Mouse (Mus musculus): Measurements from ENCODE around the gene Tctn1. TPM values are rescaled to one million over a fixed set of nuclear protein-coding genes. Genes with fewer than 3 reads are reported as not detected.
A peak's percentile ranks its signal among the peaks of the same experiment; 100 is the strongest.

Gene Tctn1
- polyA plus RNA-seq, 1 experiment from 2014 or later, result 4.8 TPM

DNA sequence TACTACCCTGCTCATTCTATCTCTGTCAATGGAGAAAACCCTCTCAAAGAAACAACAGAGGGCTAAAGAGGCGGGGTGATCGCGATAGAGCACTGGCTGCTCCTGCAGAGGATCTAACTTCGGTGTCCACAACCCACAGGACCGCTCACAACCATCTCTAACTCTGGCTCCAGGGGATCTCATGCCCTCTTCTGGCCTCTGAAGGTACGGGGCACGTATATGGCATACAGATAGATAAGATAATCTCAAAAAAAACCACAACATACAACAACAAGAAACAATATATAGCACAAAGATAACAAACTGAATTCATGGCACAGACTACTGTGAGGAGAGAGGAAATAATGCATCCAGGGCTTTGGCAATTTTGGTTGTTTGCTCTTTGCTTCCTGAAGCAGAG lies 2.2 kb downstream of the Tctn1 start:
- H3K36me3 ChIP-seq (ENCODE audit: control insufficient read depth, insufficient read depth), result peaks cover 4% of the 10 kb centered on the region; the same call in 1 of the 2 replicates
- no peak overlapping the region for H3K4me2 ChIP-seq (ENCODE audit: low read length)
- H3K9ac ChIP-seq (replicated peaks; ENCODE audit: low read depth, low read length), result no peak overlapping the region
- H3K27me3 ChIP-seq (replicated peaks; ENCODE audit: control insufficient read depth, insufficient read depth, low read length), result no peaks in the 10 kb centered on the region
- no peaks in the 10 kb centered on the region for H3K9me3 ChIP-seq (ENCODE audit: control insufficient read depth, low read length)
- ATAC-seq, result no peak
- WGBS, result 68% methylated on average over 7 of the region's 7 CpGs
- H3K4me3 ChIP-seq (replicated peaks; ENCODE audit: low read length), result no peak overlapping the region
- no peak overlapping the region for H3K27ac ChIP-seq (ENCODE audit: low read length)
- H3K4me1 ChIP-seq (replicated peaks; ENCODE audit: control insufficient read depth, insufficient read depth, low read length), result peaks cover 15% of the 10 kb centered on the region

DNA sequence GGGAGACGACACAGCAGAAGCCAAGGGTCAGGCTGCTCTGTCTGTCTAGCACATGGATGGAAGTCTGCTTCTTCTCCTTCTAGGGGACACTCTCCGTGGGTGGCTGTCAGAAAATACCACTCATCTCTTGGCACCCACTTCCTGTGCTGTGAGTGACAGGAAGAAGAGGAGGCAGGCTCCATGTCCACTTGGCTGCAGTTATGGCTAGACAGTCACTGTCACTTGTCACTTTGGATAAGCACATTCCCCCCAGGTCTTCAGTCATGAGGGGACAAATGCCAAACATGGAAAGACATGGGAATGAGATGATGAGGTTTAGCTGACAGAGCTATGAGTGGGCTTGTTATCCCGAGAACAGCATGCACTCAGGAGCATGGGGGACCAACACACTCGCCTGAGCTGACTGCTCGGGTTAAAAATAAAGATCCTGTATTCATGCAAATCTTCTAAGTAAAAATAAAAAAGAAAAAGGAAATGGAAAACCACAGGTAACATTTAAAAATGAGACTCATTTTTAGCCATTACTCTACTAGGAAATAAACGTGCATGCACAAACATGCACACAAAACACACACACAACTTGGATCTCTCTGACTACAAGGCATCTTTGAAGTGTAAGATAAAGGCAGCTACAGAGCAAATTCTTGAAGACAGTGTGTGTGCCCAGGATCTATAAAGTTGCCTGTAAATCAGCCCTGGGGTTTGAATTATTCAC lies 6.1 kb downstream of the Tctn1 start:
- ATAC-seq, result no peak

DNA sequence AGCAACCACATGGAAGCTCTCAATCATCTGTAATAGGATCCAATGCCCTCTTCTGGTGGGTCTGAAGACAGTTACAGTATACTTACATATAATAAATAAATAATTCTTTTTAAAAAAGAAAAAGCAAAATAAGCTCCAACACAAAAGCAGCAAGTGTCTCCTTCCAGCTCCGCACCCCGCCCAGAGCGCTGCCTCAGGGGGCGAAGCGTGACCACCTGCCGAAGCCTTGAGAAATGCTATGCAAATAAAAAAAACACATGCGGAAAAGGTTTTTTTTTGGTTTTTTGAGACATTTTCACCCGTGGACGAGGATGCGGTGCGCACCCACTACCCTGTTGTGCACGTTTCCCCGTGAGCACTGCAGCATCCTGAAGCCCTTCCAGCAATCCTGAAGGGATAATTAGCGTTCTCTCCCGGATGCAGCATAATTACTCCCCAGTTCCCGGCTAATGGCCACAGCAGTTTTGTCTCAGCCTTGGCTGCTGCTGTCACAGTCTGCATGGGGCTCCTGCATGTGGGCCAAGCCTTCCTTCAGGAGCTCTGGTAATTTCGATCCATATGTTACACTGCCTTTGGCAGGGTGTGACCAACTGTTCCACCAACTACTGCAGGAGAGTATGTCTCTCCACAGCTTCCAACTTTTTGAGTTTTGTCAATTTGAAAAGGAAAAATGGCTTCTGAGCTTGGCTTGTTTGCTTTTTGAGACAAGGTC lies 12.2 kb downstream of the Tctn1 start:
- Histone ChIP-seq H3K27me3 (replicated peaks; ENCODE audit: control insufficient read depth, insufficient read depth, low read length) (no peaks in the 10 kb centered on the region), H3K4me1 (replicated peaks; ENCODE audit: control insufficient read depth, insufficient read depth, low read length) (peaks cover 13% of the 10 kb centered on the region), H3K4me2 (ENCODE audit: low read length) (no peak overlapping the region), H3K27ac (ENCODE audit: low read length) (peak overlapping the region; percentile 59), H3K4me3 (replicated peaks; ENCODE audit: low read length) (no peak overlapping the region), H3K9me3 (ENCODE audit: control insufficient read depth, low read length) (no peaks in the 10 kb centered on the region), H3K9ac (replicated peaks; ENCODE audit: low read depth, low read length) (no peak overlapping the region), H3K36me3 (ENCODE audit: control insufficient read depth, insufficient read depth) (peaks cover 7% of the 10 kb centered on the region; the same call in 1 of the 2 replicates)
- WGBS, result 58% methylated on average over 17 of the region's 17 CpGs
- ATAC-seq, result peak; percentile 69

More for the DNA sequence above, 6.1 kb downstream of the Tctn1 start:
- Histone ChIP-seq H3K27ac (ENCODE audit: low read length) (no peak overlapping the region), H3K9me3 (ENCODE audit: control insufficient read depth, low read length) (no peaks in the 10 kb centered on the region), H3K36me3 (ENCODE audit: control insufficient read depth, insufficient read depth) (peaks cover 8% of the 10 kb centered on the region; the same call in 1 of the 2 replicates), H3K4me1 (replicated peaks; ENCODE audit: control insufficient read depth, insufficient read depth, low read length) (peaks cover 9% of the 10 kb centered on the region), H3K4me2 (ENCODE audit: low read length) (no peak overlapping the region), H3K27me3 (replicated peaks; ENCODE audit: control insufficient read depth, insufficient read depth, low read length) (no peaks in the 10 kb centered on the region), H3K4me3 (replicated peaks; ENCODE audit: low read length) (no peak overlapping the region), H3K9ac (replicated peaks; ENCODE audit: low read depth, low read length) (no peak overlapping the region)
- 89% methylated on average over 6 of the region's 6 CpGs for WGBS

DNA sequence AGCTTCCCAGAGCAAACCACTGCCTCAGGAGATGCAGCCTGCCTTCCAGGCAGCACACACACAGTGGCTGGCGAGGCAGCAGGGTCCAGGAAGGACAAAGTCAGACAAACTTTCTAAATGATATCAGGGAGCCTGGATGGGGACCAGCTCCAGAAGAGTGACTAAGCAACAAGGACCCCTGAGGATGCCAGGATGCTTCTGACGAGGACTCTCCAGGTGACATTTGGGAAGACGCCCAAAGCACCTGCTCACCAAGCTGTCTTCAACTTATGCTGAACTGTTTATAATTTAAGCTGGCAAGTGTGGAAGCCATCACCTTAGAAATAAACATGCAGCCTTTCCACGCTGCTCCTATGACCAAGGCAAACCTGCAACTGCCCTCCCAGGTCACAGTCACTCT lies 15.0 kb downstream of the Tctn1 start:
- Histone ChIP-seq H3K36me3 (ENCODE audit: control insufficient read depth, insufficient read depth) (peaks cover 5% of the 10 kb centered on the region; the same call in 1 of the 2 replicates), H3K4me3 (replicated peaks; ENCODE audit: low read length) (no peak overlapping the region), H3K4me1 (replicated peaks; ENCODE audit: control insufficient read depth, insufficient read depth, low read length) (peaks cover 23% of the 10 kb centered on the region), H3K9me3 (ENCODE audit: control insufficient read depth, low read length) (no peaks in the 10 kb centered on the region), H3K27ac (ENCODE audit: low read length) (no peak overlapping the region), H3K9ac (replicated peaks; ENCODE audit: low read depth, low read length) (no peak overlapping the region), H3K27me3 (replicated peaks; ENCODE audit: control insufficient read depth, insufficient read depth, low read length) (no peaks in the 10 kb centered on the region), H3K4me2 (ENCODE audit: low read length) (no peak overlapping the region)
- no peak for ATAC-seq
- WGBS, result 79% methylated on average over 4 of the region's 4 CpGs

DNA sequence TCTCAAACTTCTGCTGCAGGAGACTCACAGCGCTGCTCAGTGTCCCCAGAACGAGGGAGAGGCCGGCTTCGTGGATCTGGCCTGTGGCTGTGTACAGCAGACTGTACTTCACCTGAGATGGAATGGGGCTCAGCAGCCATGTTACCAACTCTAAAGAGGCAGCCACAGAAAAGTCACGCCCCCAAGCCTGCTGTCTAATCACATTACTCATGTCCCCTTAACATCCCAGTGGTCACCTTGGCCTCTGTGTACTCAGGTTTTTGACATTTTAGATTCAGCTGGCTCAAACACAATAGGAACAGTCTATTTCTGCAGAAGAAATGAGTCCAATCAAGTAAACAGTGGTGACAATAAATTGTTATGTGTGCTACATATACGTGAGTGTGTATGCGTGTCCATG lies 16.3 kb downstream of the Tctn1 start:
- no peak overlapping the region for H3K9ac ChIP-seq (replicated peaks; ENCODE audit: low read depth, low read length)
- H3K4me3 ChIP-seq (replicated peaks; ENCODE audit: low read length), result no peak overlapping the region
- peaks cover 3% of the 10 kb centered on the region; the same call in 1 of the 2 replicates for H3K36me3 ChIP-seq (ENCODE audit: control insufficient read depth, insufficient read depth)
- no peaks in the 10 kb centered on the region for H3K9me3 ChIP-seq (ENCODE audit: control insufficient read depth, low read length)
- H3K4me1 ChIP-seq (replicated peaks; ENCODE audit: control insufficient read depth, insufficient read depth, low read length), result peaks cover 33% of the 10 kb centered on the region
- no peak for ATAC-seq
- WGBS, result 93% methylated on average over 7 of the region's 7 CpGs
- H3K4me2 ChIP-seq (ENCODE audit: low read length), result no peak overlapping the region
- H3K27ac ChIP-seq (ENCODE audit: low read length), result no peak overlapping the region
- no peaks in the 10 kb centered on the region for H3K27me3 ChIP-seq (replicated peaks; ENCODE audit: control insufficient read depth, insufficient read depth, low read length)

DNA sequence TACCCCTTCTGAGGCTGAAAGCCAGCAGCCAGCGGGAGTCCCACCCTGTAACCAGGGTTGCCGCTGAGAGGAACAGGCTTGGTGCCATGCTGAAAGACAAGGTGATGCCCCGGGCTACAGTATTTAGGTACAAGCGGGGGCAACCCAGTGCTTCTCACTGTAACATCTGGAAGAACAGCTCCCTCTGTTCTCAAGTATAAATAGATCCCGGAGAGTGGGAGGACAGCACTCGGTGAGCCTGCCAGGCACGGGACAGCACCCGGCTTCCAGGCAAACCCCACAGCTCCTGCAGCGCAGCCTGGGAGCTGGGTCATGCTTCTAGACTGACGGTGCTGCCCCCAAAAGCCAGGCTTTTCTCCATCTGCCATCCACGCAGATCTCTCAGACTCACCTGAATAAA lies 16.7 kb downstream of the Tctn1 start:
- Histone ChIP-seq H3K4me3 (replicated peaks; ENCODE audit: low read length) (no peak overlapping the region), H3K4me1 (replicated peaks; ENCODE audit: control insufficient read depth, insufficient read depth, low read length) (peaks cover 30% of the 10 kb centered on the region)

DNA sequence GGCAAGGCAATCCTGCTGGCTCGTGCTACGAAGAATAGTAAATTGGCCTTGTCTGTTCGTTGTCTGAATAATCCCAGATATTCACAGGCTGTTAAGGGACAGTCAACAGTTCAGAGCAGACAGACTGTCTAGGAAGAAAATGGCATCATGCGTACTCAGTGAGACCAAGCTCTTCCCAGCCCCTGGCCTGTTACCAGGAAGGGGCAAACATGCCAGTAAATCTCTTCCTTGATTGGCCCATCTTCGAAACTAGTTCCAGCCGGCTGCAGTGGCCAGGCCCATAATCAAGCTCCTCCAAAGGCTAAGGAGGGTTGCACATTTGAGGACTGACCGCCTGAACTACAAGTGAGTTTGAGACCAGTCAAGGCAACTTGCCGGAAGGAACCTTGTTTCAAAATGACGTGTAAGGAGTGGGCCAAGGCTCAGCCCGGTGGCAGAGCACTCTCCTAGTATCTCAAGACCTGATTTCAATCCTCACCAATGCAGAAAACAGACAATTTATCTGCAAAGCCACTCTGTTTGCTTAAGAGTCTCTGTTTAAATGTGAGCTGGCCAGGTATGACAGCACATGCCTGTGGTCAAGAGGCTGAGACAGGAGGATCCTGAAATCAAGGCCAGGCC lies 17.6 kb downstream of the Tctn1 start:
- H3K27ac ChIP-seq (ENCODE audit: low read length), result no peak overlapping the region

More for the DNA sequence above, 16.7 kb downstream of the Tctn1 start:
- no peak overlapping the region for H3K27ac ChIP-seq (ENCODE audit: low read length)
- H3K9ac ChIP-seq (replicated peaks; ENCODE audit: low read depth, low read length), result no peak overlapping the region
- no peak for ATAC-seq
- peaks cover 3% of the 10 kb centered on the region; the same call in 1 of the 2 replicates for H3K36me3 ChIP-seq (ENCODE audit: control insufficient read depth, insufficient read depth)
- H3K4me2 ChIP-seq (ENCODE audit: low read length), result no peak overlapping the region
- 92% methylated on average over 11 of the region's 11 CpGs for WGBS
- H3K27me3 ChIP-seq (replicated peaks; ENCODE audit: control insufficient read depth, insufficient read depth, low read length), result no peaks in the 10 kb centered on the region
- H3K9me3 ChIP-seq (ENCODE audit: control insufficient read depth, low read length), result no peaks in the 10 kb centered on the region

DNA sequence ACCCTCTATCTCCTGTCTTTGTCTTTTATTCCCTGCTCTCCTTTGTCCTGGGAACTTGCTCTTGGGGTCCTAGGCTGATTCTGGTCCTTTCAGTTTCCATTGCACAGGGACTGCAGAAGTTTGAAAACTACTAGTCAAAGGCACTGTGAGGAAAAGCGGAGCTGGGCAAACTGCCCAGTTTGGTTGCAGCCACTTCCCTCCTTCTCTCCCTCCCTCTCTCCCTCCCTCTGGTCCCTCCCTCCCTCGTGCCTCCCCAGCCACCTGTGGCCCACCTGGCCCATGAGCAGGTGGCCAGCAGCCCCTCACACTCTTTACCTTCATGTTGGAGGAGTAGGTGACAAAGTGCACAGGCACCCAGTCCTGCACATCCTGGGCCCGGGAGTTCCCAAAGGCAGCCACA lies 19.1 kb downstream of the Tctn1 start:
- H3K4me1 ChIP-seq (replicated peaks; ENCODE audit: control insufficient read depth, insufficient read depth, low read length), result peaks cover 26% of the 10 kb centered on the region
- no peak overlapping the region for H3K4me3 ChIP-seq (replicated peaks; ENCODE audit: low read length)
- H3K36me3 ChIP-seq (ENCODE audit: control insufficient read depth, insufficient read depth), result peaks cover 3% of the 10 kb centered on the region; the same call in 1 of the 2 replicates
- no peak overlapping the region for H3K9ac ChIP-seq (replicated peaks; ENCODE audit: low read depth, low read length)
- no peak for ATAC-seq
- 0 out of 2 replicates have a peak overlapping the region, but pooled peaks have one; percentile 3 for H3K27ac ChIP-seq (ENCODE audit: low read length)
- no peaks in the 10 kb centered on the region for H3K9me3 ChIP-seq (ENCODE audit: control insufficient read depth, low read length)
- WGBS, result 31% methylated on average over 3 of the region's 3 CpGs
- no peaks in the 10 kb centered on the region for H3K27me3 ChIP-seq (replicated peaks; ENCODE audit: control insufficient read depth, insufficient read depth, low read length)
- H3K4me2 ChIP-seq (ENCODE audit: low read length), result no peak overlapping the region

More for the DNA sequence above, 17.6 kb downstream of the Tctn1 start:
- Histone ChIP-seq H3K9me3 (ENCODE audit: control insufficient read depth, low read length) (no peaks in the 10 kb centered on the region), H3K27me3 (replicated peaks; ENCODE audit: control insufficient read depth, insufficient read depth, low read length) (no peaks in the 10 kb centered on the region), H3K4me2 (ENCODE audit: low read length) (no peak overlapping the region), H3K4me1 (replicated peaks; ENCODE audit: control insufficient read depth, insufficient read depth, low read length) (peaks cover 23% of the 10 kb centered on the region), H3K4me3 (replicated peaks; ENCODE audit: low read length) (no peak overlapping the region), H3K36me3 (ENCODE audit: control insufficient read depth, insufficient read depth) (peaks cover 3% of the 10 kb centered on the region; the same call in 1 of the 2 replicates), H3K9ac (replicated peaks; ENCODE audit: low read depth, low read length) (no peak overlapping the region)
- ATAC-seq, result no peak
- WGBS, result 73% methylated on average over 10 of the region's 10 CpGs

Measured in forebrain, embryonic 16.5 days (tissue).